Mouse (Mus musculus) layer of hippocampus, postnatal 25 days (tissue): ENCODE measurements around the gene Vnn3. TPM values are rescaled to one million over a fixed set of nuclear protein-coding genes. Genes with fewer than 3 reads are reported as not detected.

Source experiments
- DNase-seq, 2 experiments: peaks; one replicate each; pipeline ENCODE4 v3.0.0; 2022; ENCODE audit warnings: mixed read lengths in 2 of 2, low spot score in 1 of 2; ENCODE audit errors: extremely low spot score in 1 of 2
- total RNA-seq, 2 experiments: library from RNA; stranded (reverse); gene quantifications; 2 replicates each; pipeline ENCODE4 v1.2.3; 2021

The Vnn3 gene
- under 1 TPM in 1 of 2 experiments, not detected in 1; 0.26 TPM for total RNA-seq

DNA sequence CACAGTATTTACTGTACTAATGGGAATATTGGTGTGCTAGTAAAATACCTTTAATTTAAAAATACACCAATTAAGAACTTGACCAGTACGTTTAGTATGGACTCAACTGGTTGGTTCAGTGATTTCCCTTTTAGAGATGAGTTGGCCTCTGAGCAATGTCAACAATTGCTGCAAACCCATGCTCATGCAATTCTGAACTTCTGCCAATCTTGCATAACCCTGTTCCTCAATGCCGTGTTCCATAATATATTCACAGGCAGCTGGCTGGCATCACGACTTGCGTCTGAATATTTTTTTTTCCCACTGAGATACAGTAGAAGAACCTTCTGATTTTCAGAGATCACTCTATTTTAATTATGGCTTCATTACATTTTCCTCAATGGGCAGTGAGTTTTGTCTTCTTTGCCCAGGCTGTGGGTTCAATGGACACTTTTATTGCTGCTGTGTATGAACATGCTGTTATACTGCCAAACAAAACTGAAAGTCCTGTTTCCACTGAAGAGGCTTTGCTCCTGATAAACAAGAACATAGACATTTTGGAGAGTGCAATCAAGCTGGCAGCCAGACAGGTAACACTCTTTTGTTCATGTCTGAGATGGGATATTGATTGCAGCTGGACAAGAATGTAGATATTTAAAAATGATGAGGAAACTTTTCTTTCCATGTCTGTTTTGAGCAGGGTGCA is at the start of gene Vnn3:
TSS of gene Vnn3 (plus strand) at position 235 of the 685 bp plus-strand sequence.
- DNase-seq: no peak

DNA sequence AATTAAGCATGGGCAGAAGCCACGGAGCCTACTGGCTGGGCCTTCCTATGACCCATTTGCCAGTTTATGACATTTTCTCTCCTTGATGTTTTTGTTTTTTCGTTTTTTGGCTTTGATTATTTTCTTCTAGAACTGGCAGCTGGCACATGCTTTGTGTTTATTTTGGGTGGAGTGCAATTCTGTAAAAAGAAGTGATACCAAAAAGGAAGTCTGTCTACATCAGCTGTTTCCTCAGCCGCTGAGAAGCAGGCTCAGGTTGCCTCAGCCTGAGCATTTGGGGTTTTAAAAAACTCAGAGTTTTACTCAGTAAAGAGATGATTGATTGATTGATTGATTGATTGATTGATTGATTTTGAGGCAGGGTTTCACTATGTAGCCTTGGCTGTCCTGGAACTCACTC is 48.4 kb upstream of the Vnn3 start:
- DNase-seq: no peak

DNA sequence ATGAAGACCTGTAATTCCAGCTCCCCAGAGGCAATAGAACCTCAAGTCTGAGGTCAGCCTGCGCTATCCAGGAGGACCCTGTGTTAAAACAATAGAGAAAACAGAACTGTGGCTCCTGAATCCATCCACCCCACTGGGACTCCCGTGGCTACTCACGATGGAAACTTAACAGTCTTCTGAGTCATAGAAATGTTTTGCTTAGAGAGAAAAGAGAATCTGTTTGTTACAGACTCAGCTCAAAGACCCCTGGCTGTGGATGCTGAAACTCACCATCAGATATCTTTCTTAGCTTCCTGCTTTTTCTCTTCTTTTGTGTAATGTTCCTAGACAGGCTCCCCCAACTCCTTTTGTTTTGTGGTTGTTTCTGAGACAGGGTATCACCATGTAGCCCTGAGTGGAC is 46.6 kb upstream of the Vnn3 start:
- DNase-seq: no peak

DNA sequence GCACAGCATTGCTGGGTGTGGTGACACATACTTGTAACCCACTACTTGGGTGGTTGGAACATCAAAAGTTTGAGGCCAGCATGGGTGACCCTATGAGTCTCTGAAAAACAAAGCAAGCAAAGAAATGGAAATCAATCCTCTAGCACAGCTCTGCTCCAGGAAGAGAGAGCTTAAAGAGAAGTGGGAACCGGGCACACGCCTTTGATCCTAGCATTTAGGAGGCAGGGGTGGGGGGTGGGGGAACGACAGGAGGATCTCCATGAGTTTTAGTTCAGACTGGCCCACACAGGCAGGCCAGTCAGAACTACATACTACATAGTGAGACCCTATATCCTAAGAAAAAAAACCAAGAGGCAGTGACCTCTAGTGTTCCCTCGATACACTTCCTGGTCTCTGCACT is 45.1 kb upstream of the Vnn3 start:
- DNase-seq: no peak

DNA sequence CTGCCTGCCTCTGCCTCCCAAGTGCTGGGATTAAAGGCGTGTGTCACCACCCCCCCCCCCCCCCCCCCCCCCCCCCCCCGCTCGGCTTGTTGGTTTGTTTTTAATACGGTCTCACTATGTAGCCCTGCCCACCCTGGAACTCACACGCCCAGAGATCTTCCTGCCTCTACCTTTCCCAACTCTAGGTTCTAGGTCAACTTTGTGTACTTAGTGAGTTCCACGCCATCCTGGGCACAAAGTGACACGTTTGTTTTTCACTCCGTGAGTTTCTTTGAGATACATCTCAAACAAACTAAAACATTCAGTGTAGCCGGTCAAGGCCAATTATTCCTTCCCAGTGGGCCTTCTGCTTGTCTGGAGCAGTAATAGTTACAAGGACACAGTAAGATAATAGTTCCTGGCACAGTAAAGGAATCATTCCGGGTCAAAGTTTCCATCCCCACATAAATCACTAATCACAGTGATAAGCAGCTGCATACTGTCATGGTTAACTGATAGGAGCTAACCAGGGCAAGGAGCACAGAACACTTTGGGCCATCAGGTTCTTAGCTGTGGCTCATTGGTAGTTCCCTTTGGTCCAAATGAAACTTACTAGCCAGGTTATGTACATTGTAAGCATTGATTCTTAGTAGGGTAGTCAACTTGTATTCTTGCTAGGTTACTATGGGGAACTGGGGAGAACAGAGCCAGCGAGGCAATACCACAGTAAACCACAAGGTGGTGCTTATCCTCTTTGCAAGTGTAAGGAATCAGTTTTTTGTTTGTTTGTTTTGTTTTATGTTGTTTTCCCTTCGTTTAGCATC is 39.4 kb upstream of the Vnn3 start:
- DNase-seq: peak; percentile 56 to 92

DNA sequence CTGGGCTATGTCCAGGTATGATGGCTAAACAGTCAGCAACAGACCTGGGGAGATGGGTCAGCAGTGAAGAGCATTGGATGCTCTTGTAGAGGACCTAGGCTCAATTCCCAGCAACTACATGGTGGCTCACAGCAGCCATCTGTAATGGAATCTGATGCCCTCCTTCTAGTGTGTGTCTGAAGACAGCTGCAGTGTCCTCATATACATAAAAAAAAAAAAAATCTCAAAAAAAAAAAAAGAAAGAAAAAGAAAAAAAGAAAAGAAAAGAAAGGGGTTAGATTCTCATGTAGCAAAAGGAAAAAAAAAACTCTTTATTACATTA is 38.9 kb upstream of the Vnn3 start:
- DNase-seq: no peak

DNA sequence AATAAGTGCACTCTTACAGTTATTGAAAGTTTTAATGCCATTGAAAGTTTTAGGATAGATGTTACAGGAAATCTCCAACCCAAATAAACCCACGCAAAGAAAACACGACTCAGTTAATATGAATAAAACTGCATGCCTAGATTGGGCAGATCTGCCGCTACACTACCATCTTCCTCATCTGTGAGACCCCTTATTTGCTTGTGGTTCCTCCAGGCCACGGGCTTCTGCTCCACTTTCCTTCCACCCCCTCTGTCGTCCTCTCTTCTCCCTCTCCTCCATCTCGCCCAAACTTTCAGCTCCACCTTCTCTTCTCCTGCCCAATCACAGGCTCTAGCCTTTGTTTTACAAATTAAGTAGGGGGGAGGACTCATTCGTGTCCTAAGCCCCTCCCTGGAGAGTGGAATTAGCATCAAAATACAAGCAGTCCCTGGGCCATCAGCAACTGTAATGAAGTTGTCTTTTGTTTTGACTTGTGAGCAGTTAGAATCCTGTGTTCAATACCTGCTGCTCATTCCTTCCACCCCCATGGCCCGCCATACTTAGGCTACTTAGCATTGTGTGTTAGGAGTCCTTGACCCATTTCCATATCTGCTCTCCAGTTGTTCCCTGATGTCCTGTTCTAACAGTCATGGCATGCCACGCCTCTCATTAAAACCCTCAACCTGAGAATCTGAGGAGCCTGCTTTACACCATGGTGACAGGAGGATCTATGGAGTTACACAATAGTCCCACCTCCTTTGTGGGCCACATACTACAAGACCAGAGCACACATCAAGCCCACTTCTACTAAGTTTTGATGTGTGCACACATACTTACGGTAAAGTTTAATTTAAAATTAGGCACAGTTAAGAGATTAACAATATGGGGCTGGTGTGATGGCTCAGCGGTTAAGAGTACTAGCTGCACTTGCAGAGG is 38.2 kb upstream of the Vnn3 start:
- no peak for DNase-seq

DNA sequence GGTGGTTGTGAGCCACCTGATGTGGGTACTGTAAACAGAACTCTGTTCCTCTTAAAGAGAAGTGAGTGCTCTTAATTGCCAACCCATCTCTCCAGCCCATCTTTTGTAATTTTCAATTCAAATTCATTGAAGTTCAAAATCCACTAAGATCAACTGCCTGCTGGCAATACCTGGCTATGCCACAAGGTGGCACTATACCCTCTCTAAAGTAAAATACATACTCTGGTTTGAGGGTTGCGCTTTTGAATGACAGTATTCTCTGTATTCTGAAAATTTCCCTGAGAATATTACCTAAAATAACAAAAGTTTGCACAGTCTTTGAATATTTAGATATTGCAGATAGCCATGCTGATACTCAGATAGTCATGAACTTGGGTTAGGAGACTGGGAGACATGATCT is 36.1 kb upstream of the Vnn3 start:
- DNase-seq: peak; percentile 74 to 96

DNA sequence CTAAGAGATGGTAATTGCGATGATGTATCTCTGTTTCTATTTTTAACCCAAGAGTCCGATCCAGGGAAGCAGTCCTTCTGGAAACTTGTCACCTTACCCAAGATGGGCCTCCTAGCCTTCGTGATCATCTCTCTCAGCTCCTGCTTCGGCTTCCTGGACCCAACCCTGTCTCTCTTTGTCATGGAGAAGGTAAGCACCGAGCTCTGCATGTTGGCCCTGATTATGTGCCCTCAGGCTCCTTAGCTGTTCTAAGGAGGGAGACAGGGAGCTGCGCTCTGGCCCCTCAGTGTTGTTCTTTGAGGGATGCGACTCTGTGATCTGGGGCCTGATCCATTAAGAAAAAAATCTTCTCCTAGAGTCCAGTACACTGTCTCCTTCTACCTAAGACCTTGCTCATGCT is 35.0 kb upstream of the Vnn3 start:
- DNase-seq: no peak

DNA sequence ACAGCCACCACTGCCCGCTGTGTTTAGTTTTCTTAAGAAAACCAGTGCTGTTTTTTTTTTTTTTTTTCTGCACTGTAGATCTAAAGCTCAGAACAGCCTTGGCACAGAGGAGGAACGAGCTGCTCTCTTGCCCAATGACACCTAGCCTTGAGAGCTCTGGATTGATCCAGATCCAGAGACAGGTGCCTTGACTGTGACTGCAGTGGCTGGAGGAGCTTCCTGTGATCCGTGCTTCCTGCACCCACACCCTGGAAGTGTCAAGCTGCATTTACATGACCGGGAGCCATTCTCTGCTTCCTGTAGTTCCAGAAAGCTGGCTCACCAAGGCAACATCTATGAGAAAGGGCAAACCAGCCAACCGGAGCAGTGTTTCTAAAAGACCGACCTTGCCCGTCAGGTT is 24.7 kb upstream of the Vnn3 start:
- DNase-seq: no peak

DNA sequence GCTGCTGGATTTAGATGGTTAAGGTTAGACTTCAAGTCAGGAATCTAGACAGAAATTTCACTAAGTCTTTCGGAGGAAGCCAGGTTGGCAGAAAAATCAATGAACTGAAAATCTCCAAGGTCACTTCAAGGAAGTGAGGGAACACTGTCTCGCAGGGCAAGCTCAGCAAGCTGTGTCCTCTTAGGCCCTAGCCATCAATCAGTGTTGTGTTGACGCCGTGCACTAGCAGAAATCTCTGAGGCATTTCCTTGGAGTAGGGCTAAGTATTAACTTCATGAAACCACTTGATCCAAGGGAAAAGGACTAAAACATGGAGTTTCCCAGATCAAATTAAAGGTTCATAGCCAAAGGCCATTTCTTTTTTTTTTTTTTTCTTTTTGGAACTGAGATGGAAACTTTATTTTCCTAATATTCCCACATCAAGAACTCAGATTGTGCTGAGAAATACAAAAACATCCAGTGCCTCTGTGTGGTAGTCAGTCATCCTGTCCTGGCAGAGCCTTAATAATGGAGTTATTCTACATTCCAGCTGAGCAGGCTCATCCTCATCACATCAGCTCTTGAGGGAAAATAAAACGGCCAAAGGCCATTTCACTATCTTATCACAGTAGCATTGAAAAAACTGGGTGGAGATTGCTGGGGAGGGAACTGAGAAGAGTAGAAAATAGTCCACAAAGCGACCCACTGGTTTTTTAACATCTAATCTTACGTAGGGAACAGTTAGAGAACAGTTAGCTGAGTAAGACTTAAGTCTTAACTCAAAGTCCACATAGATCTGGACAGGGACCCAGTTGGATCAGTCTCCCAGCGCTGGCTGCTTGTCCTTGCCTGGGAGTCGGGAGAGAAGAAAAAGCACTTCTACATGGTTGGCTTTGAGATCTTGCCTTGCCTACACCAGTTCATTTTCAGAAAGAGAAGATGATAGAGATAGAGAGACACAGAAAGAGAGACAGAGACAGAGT is 15.0 kb upstream of the Vnn3 start:
- no peak for DNase-seq

DNA sequence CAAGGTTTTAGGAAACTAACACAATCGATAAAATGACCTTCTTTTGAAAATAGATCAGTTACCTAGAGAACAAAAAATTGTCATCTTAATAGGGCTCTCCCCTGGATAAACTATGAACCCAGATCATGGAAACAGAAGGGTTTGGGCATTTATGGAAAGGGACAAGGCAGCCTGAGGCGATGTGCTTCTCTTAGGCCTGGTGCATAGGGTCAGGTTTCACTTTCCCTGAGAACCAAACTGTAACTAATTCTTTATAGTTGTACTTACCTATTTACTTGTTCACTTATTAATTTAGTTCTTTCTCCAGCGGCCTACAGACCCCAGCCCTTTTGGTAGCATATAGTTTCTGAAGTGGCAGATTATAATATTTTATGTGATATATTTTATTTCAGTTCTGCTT is 14.1 kb upstream of the Vnn3 start:
- DNase-seq: no peak

DNA sequence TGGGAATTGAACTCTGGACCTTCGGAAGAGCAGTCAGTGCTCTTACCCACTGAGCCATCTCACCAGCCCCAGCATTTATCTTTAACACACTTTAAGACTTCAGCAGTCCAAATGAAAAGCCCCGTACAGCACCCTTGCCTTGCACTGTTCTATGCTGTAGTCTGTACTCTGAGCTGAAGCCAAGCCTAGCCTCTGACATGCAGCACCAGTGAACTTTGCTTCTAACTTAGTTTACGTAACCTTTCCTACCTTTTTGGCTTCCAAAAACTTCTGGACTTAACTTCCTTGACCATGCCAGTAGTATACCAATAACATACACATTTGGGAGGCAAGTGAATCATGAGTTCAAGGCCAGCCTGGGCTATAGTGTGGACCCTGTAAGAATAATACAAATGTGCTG is 12.4 kb upstream of the Vnn3 start:
- DNase-seq: no peak

DNA sequence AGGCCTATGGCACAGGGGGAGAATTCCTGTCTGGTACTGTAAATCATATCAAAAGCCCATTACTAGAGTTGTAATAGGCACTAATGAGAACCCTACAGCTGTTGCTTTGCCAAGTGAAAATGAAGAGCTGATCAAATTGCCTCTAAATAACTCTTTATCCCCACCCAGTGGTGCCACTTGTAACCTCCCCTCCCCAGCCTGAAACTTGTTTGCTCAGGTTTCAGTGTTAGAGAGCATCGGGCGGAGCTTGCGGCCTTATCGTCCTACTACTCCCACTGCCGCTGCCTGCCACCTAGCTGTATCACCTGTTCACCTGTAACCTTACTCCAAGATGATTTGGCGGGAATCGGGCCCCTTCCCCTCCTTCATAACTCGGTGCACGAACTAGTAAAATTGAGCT is 11.9 kb upstream of the Vnn3 start:
- DNase-seq: no peak

DNA sequence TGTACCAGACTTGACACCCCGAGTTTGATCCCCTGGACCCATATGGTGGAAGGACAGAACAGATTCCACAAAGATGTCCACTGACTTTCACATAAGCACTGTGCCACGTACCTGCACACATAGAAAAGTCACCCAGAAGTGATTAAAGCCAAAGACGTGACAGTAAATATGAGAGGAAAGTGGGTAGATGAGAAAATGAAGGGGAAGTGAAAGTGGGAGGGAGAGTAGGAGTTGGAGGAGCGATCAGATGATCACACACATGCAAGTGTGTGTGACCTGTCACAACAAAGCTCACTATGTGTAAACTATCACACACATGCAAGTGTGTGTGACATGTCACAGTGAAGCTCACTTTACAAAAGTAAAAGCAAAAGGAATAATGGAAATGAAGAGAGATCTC is 10.8 kb upstream of the Vnn3 start:
- no peak for DNase-seq

DNA sequence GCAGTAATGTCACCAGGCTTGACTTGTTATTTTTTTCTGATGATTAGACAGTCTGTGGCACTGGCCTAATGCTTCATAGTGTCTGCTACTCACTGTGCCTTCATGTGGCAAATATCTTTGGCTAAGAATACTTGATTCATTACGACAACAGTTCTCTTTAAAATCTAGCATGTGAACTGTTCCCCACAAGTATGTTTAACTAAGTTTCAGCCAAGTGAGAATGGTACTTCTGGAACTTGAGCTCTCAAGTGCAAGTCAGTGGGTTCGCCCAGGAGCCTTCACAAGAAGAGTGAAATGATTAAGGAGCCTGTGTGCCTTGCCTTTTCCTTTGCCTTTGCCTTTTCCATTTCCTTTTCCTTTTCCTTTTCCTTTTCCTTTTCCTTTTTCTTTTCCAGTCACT is 834 bp downstream of the Vnn3 start:
- DNase-seq: no peak

DNA sequence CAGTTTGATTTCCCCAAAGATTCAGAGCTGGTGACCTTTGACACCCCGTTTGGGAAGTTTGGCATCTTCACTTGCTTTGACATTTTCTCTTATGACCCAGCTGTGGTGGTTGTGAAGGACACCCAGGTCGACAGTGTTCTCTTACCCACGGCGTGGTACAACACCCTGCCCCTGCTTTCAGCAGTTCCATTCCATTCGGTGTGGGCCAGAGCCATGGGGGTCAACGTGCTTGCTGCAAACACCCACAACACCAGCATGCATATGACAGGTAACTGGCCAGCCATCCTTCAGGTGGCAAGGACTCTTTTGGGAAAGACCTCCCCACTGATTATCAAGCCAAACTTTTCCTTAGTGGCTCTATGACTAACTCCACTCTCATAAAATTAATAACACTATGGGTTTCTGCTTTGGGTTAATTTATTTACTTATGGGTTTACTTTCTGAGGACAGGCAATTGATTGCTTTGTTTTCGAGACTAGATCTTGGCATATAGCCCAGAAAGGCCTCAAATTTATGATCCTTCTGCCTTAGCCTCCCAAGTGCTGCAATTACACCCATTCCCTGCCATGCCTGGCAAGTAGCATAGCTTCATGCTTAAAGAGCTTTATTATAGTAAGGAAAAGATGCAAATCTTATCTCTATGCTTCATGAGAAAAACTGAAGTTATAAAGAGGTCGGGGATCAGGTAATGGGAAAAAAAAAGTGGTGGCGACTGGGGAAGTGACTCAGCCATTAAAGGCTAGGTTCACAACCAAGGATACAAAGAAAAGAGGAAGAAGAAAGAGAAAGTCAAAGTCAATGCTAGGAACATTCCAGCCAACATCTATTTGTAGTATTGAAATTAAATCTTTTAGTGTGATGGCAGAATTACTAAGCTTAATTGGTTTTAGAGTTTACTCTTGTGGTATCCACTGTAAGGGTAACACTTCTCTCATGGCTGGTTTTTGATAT is 13.4 kb downstream of the Vnn3 start:
- no peak for DNase-seq

DNA sequence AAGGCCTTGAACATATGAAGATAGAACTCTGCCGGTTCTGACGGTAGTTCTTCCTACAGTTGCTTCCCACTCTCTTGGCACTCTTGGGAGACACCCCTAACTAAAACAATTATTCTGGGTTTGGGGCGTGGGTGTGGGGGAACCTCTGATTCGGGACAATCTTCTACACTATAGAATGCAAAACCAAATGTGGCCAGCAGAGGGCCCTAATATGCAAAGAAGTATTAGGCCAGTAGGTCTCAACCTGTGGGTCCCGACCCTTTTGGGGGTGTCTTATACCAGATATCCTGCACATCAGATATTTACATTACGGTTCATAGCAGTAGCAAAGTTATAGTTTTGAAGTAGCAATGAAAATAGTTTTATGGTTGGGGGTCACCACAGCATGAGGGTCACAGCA is 29.4 kb downstream of the Vnn3 start:
- DNase-seq: peak in 1 of 2 experiments; percentile 31

DNA sequence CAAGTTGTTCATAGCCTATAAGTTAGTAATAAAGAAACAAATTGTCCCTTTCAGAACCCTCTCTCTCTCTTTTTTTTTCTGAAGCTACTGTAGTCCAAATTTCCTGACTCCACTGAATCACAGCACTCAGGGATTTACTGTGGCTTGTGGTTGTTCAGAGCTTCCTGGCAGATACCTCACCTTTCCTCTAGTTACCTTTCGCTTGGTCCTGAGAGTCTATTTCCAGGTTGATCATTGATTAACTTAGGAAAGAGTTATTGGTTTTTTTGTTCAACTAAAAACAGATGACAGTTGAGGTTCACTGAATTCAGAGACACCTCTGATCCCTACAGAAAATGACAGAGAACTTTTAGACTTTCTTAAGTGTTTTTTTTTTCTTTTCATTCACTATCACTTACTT is 33.6 kb downstream of the Vnn3 start:
- no peak for DNase-seq
